Mouse (Mus musculus) kidney, adult 2 months (tissue): ENCODE results near the gene Clec3a.

Experiments used
- CTCF ChIP-seq: fragments of 200-500 bp; conservative IDR thresholded peaks from 2 replicates; pipeline ENCODE4 v1.5.1; 2011; ENCODE audit warnings: low read depth, mild to moderate bottlenecking, control low read depth, low read length, moderate library complexity, mixed read lengths; ENCODE audit not compliant: insufficient read depth, insufficient read length
- POLR2A ChIP-seq: fragments of 200-500 bp; IDR thresholded peaks from one replicate; pipeline ENCODE4 v1.6.1; 2011; ENCODE audit warnings: low read depth, low read length, control low read depth

DNA sequence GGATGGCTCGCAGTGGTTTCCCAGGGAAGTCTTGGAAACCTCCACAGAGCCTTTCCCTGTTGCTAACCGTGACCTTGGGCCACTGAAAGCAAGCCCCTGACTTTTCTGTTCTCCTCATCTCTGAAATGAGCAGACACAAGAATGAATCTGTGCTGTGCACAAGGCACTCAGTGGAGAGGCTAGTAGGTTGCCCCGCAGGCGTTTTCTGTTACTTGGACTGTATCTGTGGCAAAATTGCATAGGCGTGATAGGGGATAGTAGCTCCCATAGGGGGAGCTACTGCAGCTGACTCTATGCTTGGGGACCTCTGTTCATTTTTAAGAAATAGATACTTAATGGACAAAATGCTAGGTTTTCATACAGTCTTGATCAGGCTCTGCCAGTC is 22.3 kb downstream of the Clec3a start:
- TF ChIP-seq CTCF (no peak), POLR2A (no peak)
